Mouse (Mus musculus) frontal cortex, postnatal 10 days (tissue): ENCODE data around the gene Gprin3.
"Not testable (repeated sequence)": the region's sequence is repeated elsewhere in the genome, so short reads cannot be mapped to it uniquely, and the experiment has no call there.

ENCODE experiments used
- DNase-seq, 2 experiments: peaks; one replicate each; pipeline ENCODE4 v3.0.0; 2022; ENCODE audit warnings: low spot score in 2 of 2, mixed read lengths in 1 of 2

Gprin3 gene

DNA sequence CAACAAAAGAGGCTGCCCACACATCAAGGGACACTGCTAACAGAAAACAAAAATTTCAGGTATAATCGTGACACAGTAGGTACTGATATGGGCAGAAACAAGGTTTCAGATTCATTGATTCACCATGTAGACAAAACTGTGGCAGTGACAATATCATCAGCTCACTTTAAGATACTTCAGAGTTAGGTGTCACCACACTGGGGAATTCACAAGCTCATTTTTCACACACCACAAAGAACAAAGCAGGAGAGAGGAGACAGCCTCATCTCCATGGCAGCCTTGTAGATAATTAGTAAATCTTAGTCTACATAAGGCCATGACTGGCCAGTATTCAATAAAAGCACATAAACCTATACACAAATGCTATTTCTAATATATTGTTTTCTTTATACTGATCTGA is 77.4 kb downstream of the Gprin3 start:
- DNase-seq = no peak

DNA sequence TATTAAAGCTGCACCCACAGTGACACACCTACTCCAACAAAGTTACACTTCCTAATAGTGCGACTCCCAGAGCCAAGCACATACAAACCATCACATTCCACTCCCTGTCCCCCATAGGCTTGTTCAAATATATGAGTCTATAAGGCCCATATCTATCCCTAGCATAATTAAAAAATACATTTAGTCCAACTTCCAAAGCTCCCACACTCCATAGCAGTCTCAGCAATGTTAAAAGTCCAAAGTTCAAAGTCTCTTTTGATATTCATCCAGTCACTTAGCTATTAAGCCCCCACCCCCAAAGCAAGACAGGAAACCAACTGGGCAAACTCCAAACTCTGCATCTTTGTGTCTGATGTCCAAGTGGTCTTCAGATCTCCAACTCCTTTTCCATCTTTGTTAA is 84.9 kb downstream of the Gprin3 start:
- no peak for DNase-seq

DNA sequence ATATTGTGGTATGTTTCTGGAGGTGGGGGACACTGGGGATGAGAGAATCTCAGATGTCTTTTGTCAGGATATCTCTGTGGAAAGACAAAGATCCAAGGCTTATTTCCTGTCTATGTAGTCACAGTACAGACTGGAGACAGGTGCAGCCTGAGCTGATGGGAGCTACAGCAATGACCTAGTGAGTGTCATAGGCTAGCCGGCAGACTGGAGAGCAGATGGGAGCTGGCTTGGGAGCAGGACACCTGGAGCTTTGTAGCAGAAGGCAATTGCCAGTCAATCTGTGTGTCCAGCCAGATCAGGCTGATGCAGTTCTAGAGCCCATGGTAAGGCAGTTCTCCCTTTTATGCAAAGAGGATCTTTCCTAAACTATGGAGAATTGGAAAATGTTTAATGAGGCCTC is 97.8 kb downstream of the Gprin3 start:
- DNase-seq = no peak

DNA sequence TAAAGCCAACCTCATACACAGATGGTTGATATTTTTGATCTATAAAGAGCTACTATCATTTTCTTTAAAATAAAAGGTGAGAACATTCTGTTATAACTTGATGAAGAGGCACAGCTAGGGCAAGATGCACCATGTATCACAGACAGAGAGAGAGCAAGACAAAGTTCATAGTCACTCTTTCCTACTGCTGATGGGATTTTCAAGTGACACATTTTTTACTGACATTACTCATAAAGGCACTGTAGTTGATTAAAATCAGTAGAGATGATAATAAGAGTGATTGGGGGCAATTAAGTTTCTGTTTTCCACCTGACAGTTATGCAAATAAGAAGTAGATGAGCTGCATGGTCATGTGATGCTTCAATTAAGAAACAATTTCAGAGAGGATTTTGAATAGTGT is 110.2 kb downstream of the Gprin3 start:
- DNase-seq = no peak

DNA sequence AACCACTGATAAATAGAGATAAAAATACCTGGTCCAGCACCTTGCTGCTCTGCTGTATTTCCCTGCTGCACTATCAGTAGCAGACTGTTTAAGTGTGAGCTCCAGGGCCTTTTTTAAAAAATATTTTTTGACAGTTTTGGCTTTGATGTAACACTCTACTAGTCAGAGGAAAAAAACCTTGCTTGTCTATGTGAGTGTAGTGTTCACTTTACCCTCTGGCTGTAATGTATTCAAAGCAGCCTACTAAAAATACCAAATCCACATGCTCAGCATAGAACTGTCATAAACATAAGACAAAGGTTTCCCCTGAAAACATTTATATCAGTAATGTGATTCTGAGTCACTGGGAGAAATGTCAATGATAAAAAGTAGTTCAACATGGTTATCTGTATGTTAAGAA is 111.0 kb downstream of the Gprin3 start:
- DNase-seq = no peak

- DNase-seq = no peak
Observed at GRCm38 (mm10) chr6:59313162-59313561, 112.9 kb downstream of the Gprin3 start.

DNA sequence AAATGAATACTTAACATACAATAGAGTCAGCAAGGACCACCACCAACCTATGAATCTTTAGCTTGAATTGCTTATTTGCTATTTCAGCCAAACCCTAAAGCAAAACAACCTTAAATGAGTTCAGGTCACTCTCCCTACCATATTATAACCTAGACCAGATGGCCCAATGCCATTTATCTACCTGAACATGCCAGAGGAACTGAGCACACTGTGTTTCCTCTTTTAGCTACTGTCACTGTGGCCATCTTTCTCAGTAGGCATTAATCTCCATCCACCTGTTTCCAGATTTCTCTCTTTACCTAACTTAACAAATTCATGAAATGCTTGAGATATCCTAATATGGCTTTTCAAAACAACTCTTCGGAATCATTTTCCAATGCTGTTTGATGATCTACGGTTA is 114.9 kb downstream of the Gprin3 start:
- no peak for DNase-seq

DNA sequence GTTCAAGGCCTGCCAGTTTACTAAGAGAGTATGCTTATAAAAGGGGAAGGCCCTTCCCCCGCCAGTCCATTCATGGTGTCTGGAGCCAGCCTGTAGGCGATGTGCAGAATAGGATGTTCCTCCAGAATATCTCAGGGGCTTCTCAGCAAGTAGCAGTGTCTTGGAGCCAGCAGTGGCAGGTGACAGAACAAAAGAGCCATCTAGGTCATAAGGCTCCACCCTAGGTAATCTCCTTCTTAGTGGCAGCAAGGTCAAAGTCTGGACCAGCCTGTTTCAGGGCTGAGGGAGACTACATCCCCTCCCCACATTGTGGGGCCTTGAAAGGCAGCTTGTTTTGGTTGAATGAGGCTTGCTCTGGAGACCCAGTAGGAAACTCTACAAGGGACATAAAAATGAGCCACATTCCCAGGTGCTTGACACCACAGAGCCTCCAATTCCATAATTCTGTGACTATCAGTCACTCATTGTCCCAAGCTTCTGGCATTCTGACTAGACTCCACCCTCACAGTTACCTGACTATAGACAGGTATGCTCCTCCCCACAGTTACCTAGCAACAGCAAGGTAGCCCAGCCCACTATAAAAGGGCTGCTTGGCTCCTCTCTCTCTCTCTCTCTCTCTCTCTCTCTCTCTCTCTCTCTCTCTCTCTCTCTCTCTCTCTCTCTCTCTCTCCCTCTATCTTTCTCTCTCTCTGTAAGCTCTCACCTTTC is 121.7 kb downstream of the Gprin3 start:
- DNase-seq = not testable (repeated sequence)

- DNase-seq = no peak
Observed at GRCm38 (mm10) chr6:59303031-59303430, 123.1 kb downstream of the Gprin3 start.
